Mouse (Mus musculus): ENCODE data around the gene Tmem88.

- TF ChIP-seq CTCF (IDR thresholded peaks at IDR 0.05; ENCODE audit: low read depth) = peak; percentile 38
- peak; percentile 28; the same call in 1 of the 2 replicates for TF ChIP-seq EP300 (IDR thresholded peaks at IDR 0.05; ENCODE audit: low read depth)
Measured at GRCm38 (mm10) chr11:69415327-69415667, 17.3 kb upstream of the Tmem88 start.
